Mouse (Mus musculus) kidney, postnatal 14 days (tissue): ENCODE results near the gene Mrps18c.

Experiments
- DNase-seq: peaks from one replicate; pipeline ENCODE4 v3.0.0; 2022; ENCODE audit warnings: mixed read lengths

The Mrps18c gene

GRCm38 (mm10) chr5:100828701-100829100 is 30.3 kb downstream of the Mrps18c start:
- DNase-seq, result no peak

DNA sequence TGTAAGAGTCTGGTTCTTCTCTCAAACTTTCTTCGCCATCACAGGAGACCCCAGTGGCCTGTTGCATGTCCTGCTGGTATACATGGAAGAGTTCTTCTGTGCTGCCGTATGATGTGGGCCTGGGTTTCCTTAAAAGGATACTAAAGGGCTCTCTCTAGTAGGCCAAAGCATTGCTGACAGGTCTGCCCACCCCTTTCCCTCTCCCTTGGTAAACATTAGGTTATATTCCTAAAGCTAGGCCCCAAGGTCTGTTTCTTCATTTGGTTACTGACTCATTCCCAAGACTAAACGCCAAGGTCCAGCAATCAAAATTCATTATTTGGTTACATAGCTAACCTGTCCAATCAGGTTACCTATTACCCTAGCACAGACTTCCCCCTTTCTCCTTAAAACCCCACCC is 34.3 kb downstream of the Mrps18c start:
- no peak for DNase-seq

- no peak for DNase-seq
These were observed 35.4 kb downstream of the Mrps18c start for GRCm38 (mm10) chr5:100833841-100834240.

GRCm38 (mm10) chr5:100835862-100836538 is 37.6 kb downstream of the Mrps18c start:
- no peak for DNase-seq

DNA sequence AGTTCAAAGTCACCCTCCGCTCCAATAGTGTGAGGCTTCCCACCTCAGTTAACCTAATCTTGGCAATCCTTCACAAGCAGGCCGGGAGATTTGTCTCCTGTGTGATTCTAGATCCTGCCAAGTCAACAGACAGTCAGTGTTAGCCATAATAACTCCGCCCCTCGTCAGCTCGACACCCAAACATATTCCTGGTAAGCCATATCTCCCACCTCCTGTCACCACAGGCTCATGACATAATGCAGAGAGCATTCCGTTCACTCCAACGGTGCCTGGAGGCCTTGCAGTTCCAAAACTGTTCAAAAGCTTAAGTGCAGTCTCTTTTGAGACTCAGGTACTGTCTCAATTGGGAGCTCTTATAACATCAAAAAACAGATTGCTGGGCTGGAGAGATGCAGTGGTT is 39.5 kb downstream of the Mrps18c start:
- no peak for DNase-seq

- DNase-seq, result no peak
These were observed 46.1 kb downstream of the Mrps18c start for GRCm38 (mm10) chr5:100844485-100844884.

GRCm38 (mm10) chr5:100845485-100845847 is 47.0 kb downstream of the Mrps18c start, which contains the start of gene Gpat3:
Gpat3 (plus strand) TSS chr5:100845713.
- DNase-seq, result peak; percentile 38

GRCm38 (mm10) chr5:100845848-100846598 is 47.6 kb downstream of the Mrps18c start:
- peak; percentile 75 for DNase-seq

- no peak for DNase-seq
These were observed 48.1 kb downstream of the Mrps18c start for GRCm38 (mm10) chr5:100846599-100846920.

DNA sequence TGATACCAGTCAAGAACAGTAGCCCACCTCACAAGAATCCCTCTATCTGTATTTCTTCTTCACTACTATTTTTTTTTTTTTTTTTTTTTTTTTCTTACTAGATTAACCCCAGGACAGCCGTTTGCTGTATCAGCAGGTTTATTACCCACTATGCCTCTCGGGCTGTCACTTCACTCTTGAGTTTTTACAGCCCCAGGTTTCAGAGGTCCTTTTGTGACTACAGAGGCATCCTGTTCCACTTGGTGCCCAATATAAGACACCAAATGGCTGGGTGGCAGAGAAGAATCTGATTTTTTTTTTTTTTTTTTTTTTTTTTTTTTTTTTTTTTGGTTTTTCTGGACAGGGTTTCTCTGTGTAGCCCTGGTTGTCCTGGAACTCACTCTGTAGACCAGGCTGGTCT is 48.7 kb downstream of the Mrps18c start:
- no peak for DNase-seq

- no peak for DNase-seq
These were observed 55.5 kb downstream of the Mrps18c start for GRCm38 (mm10) chr5:100853963-100854362.
